Mouse (Mus musculus) left cerebral cortex, adult 18-20 months (tissue): Measurements from ENCODE around the gene Dcst1. TPM values are rescaled to one million over a fixed set of nuclear protein-coding genes. Genes with fewer than 3 reads are reported as not detected.

ENCODE experiments used
- DNase-seq, 2 experiments: peaks; one replicate each; pipeline ENCODE4 v3.0.0; 2021 to 2022; ENCODE audit warnings: low spot score in 2 of 2, mixed read lengths in 1 of 2
- total RNA-seq, 2 experiments: library from RNA; stranded (reverse); gene quantifications; 2 replicates each; pipeline ENCODE4 v1.2.3; 2021

Gene Dcst1
- total RNA-seq, 2 experiments from 2014 or later, result not detected

DNA sequence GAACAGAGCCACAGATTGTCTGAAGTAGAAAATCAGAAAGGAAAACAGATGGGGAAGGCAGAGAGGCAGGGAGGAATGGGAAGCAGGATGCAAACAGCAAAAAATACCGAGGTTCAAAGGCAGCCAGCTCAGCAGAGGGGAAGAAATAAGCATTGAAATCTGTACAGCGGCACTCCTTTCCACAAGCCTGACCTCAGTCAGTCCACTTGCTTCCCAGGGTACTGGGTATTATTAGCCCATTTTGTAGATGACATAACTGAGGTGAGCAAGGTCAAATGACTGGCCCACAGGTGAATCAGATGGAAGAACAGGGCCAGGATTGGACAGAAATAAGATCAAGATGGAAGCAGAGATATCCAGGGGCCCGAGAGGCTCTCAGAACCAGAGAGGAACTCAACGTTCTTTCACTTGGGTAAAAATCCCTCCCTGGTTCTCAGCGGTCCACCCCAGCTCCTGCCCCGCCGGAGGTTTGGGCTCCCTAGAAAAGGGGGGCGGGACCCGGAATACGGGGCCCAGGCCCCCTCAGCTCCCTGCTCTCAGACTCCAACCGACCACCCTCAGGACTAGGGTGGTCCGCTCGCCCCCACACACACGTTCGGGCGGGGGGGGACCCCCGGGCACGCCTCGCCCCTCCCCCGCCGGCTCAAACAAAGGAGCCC is 27.9 kb downstream of the Dcst1 start:
- DNase-seq, result no peak

DNA sequence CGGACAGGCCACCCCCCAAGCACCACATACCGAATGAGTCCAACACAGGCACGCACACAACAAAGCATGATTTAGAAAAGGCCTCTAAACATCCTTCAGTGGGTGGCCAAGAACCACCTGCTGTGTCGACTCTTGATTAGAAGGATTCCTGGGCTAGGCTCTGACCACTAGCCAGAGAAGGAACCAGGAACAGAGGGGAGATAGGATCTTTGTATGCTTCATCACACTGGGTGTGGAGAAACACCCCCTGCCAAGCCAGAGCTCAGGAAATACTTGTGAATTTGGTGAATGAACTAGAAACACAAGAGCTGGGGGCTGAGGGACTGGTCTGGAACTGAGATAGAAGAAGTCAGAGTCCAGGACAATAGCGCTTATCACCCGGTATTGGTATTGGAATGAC is 28.5 kb downstream of the Dcst1 start:
- DNase-seq, result no peak

GRCm38 (mm10) chr3:89333053-89333452 is 32.0 kb downstream of the Dcst1 start:
- DNase-seq, result no peak

- DNase-seq, result no peak
Observed at GRCm38 (mm10) chr3:89332476-89332875, 32.6 kb downstream of the Dcst1 start.

- no peak for DNase-seq
Observed at GRCm38 (mm10) chr3:89332013-89332412, 33.0 kb downstream of the Dcst1 start.

- no peak for DNase-seq
Observed at GRCm38 (mm10) chr3:89331561-89331960, 33.5 kb downstream of the Dcst1 start.

DNA sequence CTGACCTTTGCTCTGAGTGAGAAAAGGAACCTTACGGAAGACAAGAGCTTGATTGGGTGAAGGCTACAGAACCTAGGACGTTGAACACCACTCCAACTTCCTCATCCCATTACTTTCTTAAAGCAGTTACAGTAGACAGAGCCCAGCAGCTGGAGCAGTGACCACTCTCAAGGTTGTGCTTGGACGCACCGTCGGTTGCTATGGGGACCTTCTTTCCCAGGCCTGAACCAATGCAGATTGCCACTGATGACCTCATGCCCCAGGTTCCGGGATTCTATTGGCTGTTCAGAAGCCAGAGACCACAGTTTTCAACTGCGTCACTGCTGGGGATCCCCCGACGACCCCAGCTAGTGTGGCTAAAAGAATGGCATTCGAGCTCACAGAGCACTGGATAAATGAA is 34.1 kb downstream of the Dcst1 start:
- DNase-seq, result no peak

DNA sequence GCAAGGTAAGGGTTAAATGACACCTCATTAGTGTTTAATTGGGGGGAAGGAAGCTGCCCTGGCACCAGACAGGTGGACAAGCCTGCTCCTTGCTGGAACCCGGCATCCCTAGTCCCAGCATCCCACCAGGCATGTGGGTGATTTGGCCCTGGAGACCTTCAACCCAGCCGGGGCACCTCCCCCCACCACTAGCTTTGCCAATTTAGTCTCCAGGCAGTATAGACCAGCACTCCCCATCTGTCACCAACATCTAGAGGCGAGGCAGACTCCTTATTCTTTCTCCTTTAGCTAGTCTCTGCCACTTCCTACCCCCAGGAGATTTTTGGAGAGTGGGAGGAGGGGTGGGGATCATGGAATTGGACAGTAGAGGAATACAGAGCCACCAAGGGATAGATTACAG is 34.7 kb downstream of the Dcst1 start:
- no peak for DNase-seq

DNA sequence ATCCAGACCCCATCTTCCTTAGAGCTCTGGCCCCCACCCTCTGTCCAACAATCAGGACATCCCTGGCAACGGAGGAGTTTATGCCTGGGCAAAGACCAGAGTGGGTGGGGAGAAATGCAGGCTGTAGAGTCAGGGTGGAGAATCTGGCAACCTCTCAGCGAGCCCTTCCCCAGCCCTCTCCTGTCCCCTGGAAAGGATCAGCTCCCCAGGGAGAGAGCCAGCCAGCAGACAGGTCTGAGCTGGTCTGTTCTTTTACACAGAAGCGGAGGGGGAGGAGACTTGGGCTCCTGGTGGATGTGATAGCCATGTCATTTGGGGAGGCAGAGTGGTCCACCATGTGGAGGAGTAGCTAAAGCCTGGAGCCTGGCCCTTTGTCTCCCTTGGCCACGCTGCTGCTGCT is 36.4 kb downstream of the Dcst1 start:
- no peak for DNase-seq

DNA sequence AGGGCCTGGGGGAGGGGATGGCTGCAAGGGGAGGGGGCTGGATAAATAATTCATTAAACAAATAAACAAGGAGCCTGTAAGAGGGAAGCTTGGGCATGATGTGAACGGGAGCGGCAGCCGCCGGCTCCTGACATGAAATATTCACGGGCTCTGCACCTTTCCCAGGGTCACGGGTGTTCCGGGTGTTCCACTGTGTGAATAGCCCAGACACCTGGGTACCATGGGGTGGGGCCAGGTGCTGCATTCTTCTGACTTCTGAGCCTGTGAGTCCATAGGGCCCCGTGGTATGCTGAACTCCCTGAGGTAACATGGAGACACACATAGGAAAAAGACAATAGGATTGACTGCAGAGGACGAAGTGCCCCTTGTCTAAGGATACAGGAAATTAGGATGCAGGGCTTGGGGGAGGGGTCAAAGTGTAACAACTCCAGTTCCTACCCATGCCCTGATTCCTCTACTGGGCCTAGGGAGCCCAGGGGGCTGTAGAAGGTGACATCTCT is 37.6 kb downstream of the Dcst1 start:
- DNase-seq, result no peak

DNA sequence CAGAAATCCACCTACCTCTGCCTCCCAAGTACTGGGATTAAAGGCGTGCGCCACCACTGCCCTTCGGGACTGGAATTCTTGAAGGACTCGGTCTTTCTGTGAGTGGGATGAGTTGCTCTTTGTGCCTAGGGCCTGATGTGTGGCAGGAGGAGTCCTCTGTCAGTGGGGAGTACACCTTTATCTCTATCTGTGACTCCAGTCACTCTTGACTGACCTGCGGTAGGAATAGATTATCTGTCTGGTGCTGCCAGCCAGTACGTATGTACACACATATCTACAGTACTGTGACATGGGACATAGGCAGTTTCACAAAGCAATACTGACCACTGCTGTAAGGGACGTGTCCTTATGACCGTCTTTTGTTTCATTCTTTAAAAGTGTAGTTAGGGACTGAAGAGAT is 39.2 kb downstream of the Dcst1 start:
- no peak for DNase-seq

- DNase-seq, result peak; percentile 80 to 89
Observed at GRCm38 (mm10) chr3:89322514-89323165, 42.4 kb downstream of the Dcst1 start, which contains the start of gene Efna3. Gene Efna3 (minus strand): TSS chr3:89322965.

GRCm38 (mm10) chr3:89322131-89322500 is 42.9 kb downstream of the Dcst1 start:
- no peak for DNase-seq

- peak in 1 of 2 experiments; percentile 52 for DNase-seq
Observed at GRCm38 (mm10) chr3:89321183-89322130, 43.6 kb downstream of the Dcst1 start.

GRCm38 (mm10) chr3:89320581-89321182 is 44.4 kb downstream of the Dcst1 start:
- peak; percentile 57 to 60 for DNase-seq

- peak in 1 of 2 experiments; percentile 74 for DNase-seq
Observed at GRCm38 (mm10) chr3:89319591-89320350, 45.3 kb downstream of the Dcst1 start.

GRCm38 (mm10) chr3:89318971-89319590 is 46.0 kb downstream of the Dcst1 start:
- no peak for DNase-seq

GRCm38 (mm10) chr3:89318316-89318715 is 46.7 kb downstream of the Dcst1 start:
- DNase-seq, result no peak

- peak in 1 of 2 experiments; percentile 49 for DNase-seq
Observed at GRCm38 (mm10) chr3:89317246-89317645, 47.8 kb downstream of the Dcst1 start.

- peak; percentile 88 to 93 for DNase-seq
Observed at GRCm38 (mm10) chr3:89316833-89317232, 48.2 kb downstream of the Dcst1 start.
